Mouse (Mus musculus): ENCODE data around the gene Rxra. TPM values are rescaled to one million over a fixed set of nuclear protein-coding genes. Genes with fewer than 3 reads are reported as not detected.

The Rxra gene
- total RNA-seq, 2 experiments from 2014 or later, result 18.7 to 21.2 TPM

- DNase-seq (ENCODE audit: low spot score in 2 of 2), result no peak
- intact Hi-C loops (cut with DNase I), result no loop called here
These were observed 9.5 kb upstream of the Rxra start for GRCm38 (mm10) chr2:27666719-27667118.

- intact Hi-C loops (cut with DNase I), result no loop called here
- no peak for DNase-seq (ENCODE audit: low spot score in 2 of 2)
These were observed 8.6 kb upstream of the Rxra start for GRCm38 (mm10) chr2:27667677-27668076.

- intact Hi-C loops (cut with DNase I), result no loop called here
- no peak for DNase-seq (ENCODE audit: low spot score in 2 of 2)
These were observed 5.5 kb upstream of the Rxra start for GRCm38 (mm10) chr2:27670746-27671145.

- no peak for DNase-seq (ENCODE audit: low spot score in 2 of 2)
- intact Hi-C loops (cut with DNase I), result no loop called here
These were observed 4.6 kb upstream of the Rxra start for GRCm38 (mm10) chr2:27671633-27672091.

- DNase-seq (ENCODE audit: low spot score in 2 of 2), result peak; percentile 37 to 44
These were observed 462 bp downstream of the Rxra start for GRCm38 (mm10) chr2:27676478-27677325.

GRCm38 (mm10) chr2:27677411-27678310 is 1.4 kb downstream of the Rxra start:
- peak in 1 of 2 experiments; percentile 14 for DNase-seq (ENCODE audit: low spot score in 2 of 2)

More at GRCm38 (mm10) chr2:27676478-27677325, 462 bp downstream of the Rxra start:
- intact Hi-C loops (cut with DNase I), result no loop called here

GRCm38 (mm10) chr2:27678331-27678730 is 2.1 kb downstream of the Rxra start:
- DNase-seq (ENCODE audit: low spot score in 2 of 2), result no peak

More at GRCm38 (mm10) chr2:27677411-27678310, 1.4 kb downstream of the Rxra start:
- intact Hi-C loops (cut with DNase I), result no loop called here

GRCm38 (mm10) chr2:27678836-27679480 is 2.7 kb downstream of the Rxra start:
- intact Hi-C loops (cut with DNase I), result no loop called here
- no peak for DNase-seq (ENCODE audit: low spot score in 2 of 2)

More at GRCm38 (mm10) chr2:27678331-27678730, 2.1 kb downstream of the Rxra start:
- intact Hi-C loops (cut with DNase I), result no loop called here

- intact Hi-C loops (cut with DNase I), result no loop called here
- DNase-seq (ENCODE audit: low spot score in 2 of 2), result no peak
These were observed 3.4 kb downstream of the Rxra start for GRCm38 (mm10) chr2:27679621-27680025.

GRCm38 (mm10) chr2:27680058-27680457 is 3.8 kb downstream of the Rxra start:
- intact Hi-C loops (cut with DNase I), result no loop called here
- DNase-seq (ENCODE audit: low spot score in 2 of 2), result no peak

- intact Hi-C loops (cut with DNase I), result no loop called here
- DNase-seq (ENCODE audit: low spot score in 2 of 2), result no peak
These were observed 4.4 kb downstream of the Rxra start for GRCm38 (mm10) chr2:27680595-27680994.

GRCm38 (mm10) chr2:27681426-27681825 is 5.2 kb downstream of the Rxra start:
- intact Hi-C loops (cut with DNase I), result no loop called here
- no peak for DNase-seq (ENCODE audit: low spot score in 2 of 2)

- DNase-seq (ENCODE audit: low spot score in 2 of 2), result no peak
- intact Hi-C loops (cut with DNase I), result no loop called here
These were observed 5.9 kb downstream of the Rxra start for GRCm38 (mm10) chr2:27682096-27682495.

GRCm38 (mm10) chr2:27684017-27684657 is 7.9 kb downstream of the Rxra start:
- no peak for DNase-seq (ENCODE audit: low spot score in 2 of 2)
- intact Hi-C loops (cut with DNase I), result no loop called here

- DNase-seq (ENCODE audit: low spot score in 2 of 2), result no peak
- intact Hi-C loops (cut with DNase I), result no loop called here
These were observed 9.7 kb downstream of the Rxra start for GRCm38 (mm10) chr2:27685917-27686316.

GRCm38 (mm10) chr2:27686335-27686734 is 10.1 kb downstream of the Rxra start:
- intact Hi-C loops (cut with DNase I), result no loop called here
- no peak for DNase-seq (ENCODE audit: low spot score in 2 of 2)

- intact Hi-C loops (cut with DNase I), result no loop called here
- DNase-seq (ENCODE audit: low spot score in 2 of 2), result no peak
These were observed 10.8 kb downstream of the Rxra start for GRCm38 (mm10) chr2:27687041-27687440.

- intact Hi-C loops (cut with DNase I), result no loop called here
- no peak for DNase-seq (ENCODE audit: low spot score in 2 of 2)
These were observed 11.7 kb downstream of the Rxra start for GRCm38 (mm10) chr2:27687973-27688372.

- DNase-seq (ENCODE audit: low spot score in 2 of 2), result no peak
- intact Hi-C loops (cut with DNase I), result no loop called here
These were observed 14.5 kb downstream of the Rxra start for GRCm38 (mm10) chr2:27690714-27691113.

All from left cerebral cortex, postnatal 25 days (tissue).